Comparison of ENCODE assay signal across 22 mouse cellular contexts in the genomic region with DNA sequence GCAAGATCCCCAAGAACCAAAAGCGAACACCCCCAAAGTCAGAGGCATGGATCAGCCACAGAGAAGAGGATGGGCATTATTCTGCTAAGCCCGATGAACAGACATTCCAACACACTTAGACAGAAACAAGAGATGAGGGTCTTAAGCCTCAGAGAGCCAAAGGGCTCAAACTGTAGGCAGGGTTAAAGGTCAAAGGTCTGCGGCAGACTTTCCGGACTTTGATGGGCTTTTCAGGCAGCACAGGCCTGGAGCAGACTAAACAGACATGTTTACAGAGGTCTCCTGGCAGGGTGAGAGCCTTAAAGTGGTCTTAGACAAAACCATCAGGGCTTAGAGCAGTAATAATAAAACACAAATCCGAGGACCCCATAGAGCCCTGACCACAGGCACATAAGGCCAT.
"Had no signal": no experiment of that assay in that cellular context is flagged by ENCODE, and none has a peak within 500 bp of the region (broad histone marks: within the 10 kb centered on the region; RNA-seq: fewer than 3 reads in every experiment).

No protein-coding gene starts in this region.

- DNase-seq: kidney, adult 2 months; kidney, postnatal 10 days; kidney, postnatal 36 days; left cerebral cortex, postnatal 4 days; liver; lung, adult 18-20 months; lung, postnatal 14 days; lung, postnatal 4 days; right cerebral cortex, adult 18-20 months; right cerebral cortex, postnatal 14 days; right cerebral cortex, postnatal 4 days; thymus, adult 2 months; thymus, postnatal 25 days had no signal

- H3K4me3 ChIP-seq: limb, embryonic 13.5 days; liver, embryonic 12.5 days; liver, embryonic 15.5 days; lung, embryonic 15.5 days; midbrain, embryonic 13.5 days; neural tube, embryonic 12.5 days; neural tube, embryonic 15.5 days had no signal

- H3K4me2 ChIP-seq: limb, embryonic 13.5 days; liver, embryonic 12.5 days; liver, embryonic 15.5 days; lung, embryonic 15.5 days; midbrain, embryonic 13.5 days; neural tube, embryonic 12.5 days; neural tube, embryonic 15.5 days had no signal

- H3K9me3 ChIP-seq: limb, embryonic 13.5 days; liver, embryonic 12.5 days; liver, embryonic 15.5 days; lung, embryonic 15.5 days; midbrain, embryonic 13.5 days; neural tube, embryonic 12.5 days; neural tube, embryonic 15.5 days had no signal

- H3K9ac ChIP-seq: limb, embryonic 13.5 days; liver, embryonic 12.5 days; liver, embryonic 15.5 days; lung, embryonic 15.5 days; midbrain, embryonic 13.5 days; neural tube, embryonic 12.5 days; neural tube, embryonic 15.5 days had no signal

- H3K27ac ChIP-seq: limb, embryonic 13.5 days; liver, embryonic 12.5 days; liver, embryonic 15.5 days; lung, embryonic 15.5 days; midbrain, embryonic 13.5 days; neural tube, embryonic 12.5 days; neural tube, embryonic 15.5 days; stomach, postnatal 0 days had no signal

- ATAC-seq: intestine, postnatal 0 days; liver, embryonic 12.5 days; midbrain, embryonic 13.5 days had no signal

- H3K27me3 ChIP-seq: limb, embryonic 13.5 days; liver, embryonic 12.5 days; liver, embryonic 15.5 days; lung, embryonic 15.5 days; midbrain, embryonic 13.5 days; neural tube, embryonic 12.5 days; neural tube, embryonic 15.5 days had no signal

- H3K36me3 ChIP-seq: limb, embryonic 13.5 days; liver, embryonic 12.5 days; liver, embryonic 15.5 days; lung, embryonic 15.5 days; midbrain, embryonic 13.5 days; neural tube, embryonic 12.5 days; neural tube, embryonic 15.5 days had no signal
